Mouse (Mus musculus): Measurements from ENCODE around the gene Chst8. TPM values are rescaled to one million over a fixed set of nuclear protein-coding genes. Genes with fewer than 3 reads are reported as not detected.

Gene Chst8
- total RNA-seq, 2 experiments from 2014 or later, result 0.25 to 0.65 TPM

- intact Hi-C loops (cut with DNase I), result no loop called here
- DNase-seq, result no peak
Observed at GRCm38 (mm10) chr7:34805691-34806205, 6.8 kb downstream of the Chst8 start.

GRCm38 (mm10) chr7:34805042-34805441 lies 7.5 kb downstream of the Chst8 start:
- intact Hi-C loops (cut with DNase I), result no loop called here
- DNase-seq, result no peak

GRCm38 (mm10) chr7:34799950-34800511 lies 12.5 kb downstream of the Chst8 start:
- no peak for DNase-seq
- intact Hi-C loops (cut with DNase I), result no loop called here

GRCm38 (mm10) chr7:34799404-34799771 lies 13.1 kb downstream of the Chst8 start:
- intact Hi-C loops (cut with DNase I), result no loop called here

GRCm38 (mm10) chr7:34798441-34799403 lies 13.8 kb downstream of the Chst8 start:
- peak; percentile 25 to 27 for DNase-seq
- intact Hi-C loops (cut with DNase I), result no loop called here

More at GRCm38 (mm10) chr7:34799404-34799771, 13.1 kb downstream of the Chst8 start:
- no peak for DNase-seq

- intact Hi-C loops (cut with DNase I), result no loop called here
- DNase-seq, result no peak
Observed at GRCm38 (mm10) chr7:34798039-34798438, 14.5 kb downstream of the Chst8 start.

GRCm38 (mm10) chr7:34790459-34790858 lies 22.1 kb downstream of the Chst8 start:
- no peak for DNase-seq
- intact Hi-C loops (cut with DNase I), result no loop called here

- intact Hi-C loops (cut with DNase I), result no loop called here
- no peak for DNase-seq
Observed at GRCm38 (mm10) chr7:34787171-34787570, 25.3 kb downstream of the Chst8 start.

- intact Hi-C loops (cut with DNase I), result no loop called here
Observed at GRCm38 (mm10) chr7:34785052-34785451, 27.5 kb downstream of the Chst8 start.

GRCm38 (mm10) chr7:34784469-34784868 lies 28.0 kb downstream of the Chst8 start:
- no peak for DNase-seq
- intact Hi-C loops (cut with DNase I), result no loop called here

More at GRCm38 (mm10) chr7:34785052-34785451, 27.5 kb downstream of the Chst8 start:
- no peak for DNase-seq

- intact Hi-C loops (cut with DNase I), result no loop called here
- no peak for DNase-seq
Observed at GRCm38 (mm10) chr7:34781988-34782387, 30.5 kb downstream of the Chst8 start.

GRCm38 (mm10) chr7:34781217-34781616 lies 31.3 kb downstream of the Chst8 start:
- DNase-seq, result no peak
- intact Hi-C loops (cut with DNase I), result no loop called here

- intact Hi-C loops (cut with DNase I), result no loop called here
Observed at GRCm38 (mm10) chr7:34778426-34778825, 34.1 kb downstream of the Chst8 start.

GRCm38 (mm10) chr7:34775659-34776058 lies 36.9 kb downstream of the Chst8 start:
- no peak for DNase-seq
- intact Hi-C loops (cut with DNase I), result no loop called here

More at GRCm38 (mm10) chr7:34778426-34778825, 34.1 kb downstream of the Chst8 start:
- DNase-seq, result no peak

- no peak for DNase-seq
- intact Hi-C loops (cut with DNase I), result no loop called here
Observed at GRCm38 (mm10) chr7:34774947-34775346, 37.6 kb downstream of the Chst8 start.

GRCm38 (mm10) chr7:34774020-34774419 lies 38.5 kb downstream of the Chst8 start:
- intact Hi-C loops (cut with DNase I), result no loop called here
- no peak for DNase-seq

GRCm38 (mm10) chr7:34773309-34773708 lies 39.2 kb downstream of the Chst8 start:
- DNase-seq, result no peak
- intact Hi-C loops (cut with DNase I), result no loop called here

GRCm38 (mm10) chr7:34769531-34769930 lies 43.0 kb downstream of the Chst8 start:
- DNase-seq, result peak; percentile 38 to 50
- intact Hi-C loops (cut with DNase I), result no loop called here

- intact Hi-C loops (cut with DNase I), result no loop called here
- no peak for DNase-seq
Observed at GRCm38 (mm10) chr7:34764250-34765148, 48.0 kb downstream of the Chst8 start.

GRCm38 (mm10) chr7:34759378-34759822 lies 53.1 kb downstream of the Chst8 start:
- DNase-seq, result peak in 1 of 2 experiments; percentile 25
- intact Hi-C loops (cut with DNase I), result no loop called here

- no peak for DNase-seq
- intact Hi-C loops (cut with DNase I), result no loop called here
Observed at GRCm38 (mm10) chr7:34758721-34759120, 53.8 kb downstream of the Chst8 start.

Measured in heart, postnatal 10 days (tissue).